Mouse (Mus musculus) fibroblast of lung, adult 2 months (primary cell): ENCODE measurements around the gene Serpinb2.

ENCODE experiments used
- DNase-seq: peaks from one replicate; pipeline ENCODE4 v3.0.0-alpha.2; 2011; ENCODE audit warnings: low read depth

Serpinb2 gene

DNA sequence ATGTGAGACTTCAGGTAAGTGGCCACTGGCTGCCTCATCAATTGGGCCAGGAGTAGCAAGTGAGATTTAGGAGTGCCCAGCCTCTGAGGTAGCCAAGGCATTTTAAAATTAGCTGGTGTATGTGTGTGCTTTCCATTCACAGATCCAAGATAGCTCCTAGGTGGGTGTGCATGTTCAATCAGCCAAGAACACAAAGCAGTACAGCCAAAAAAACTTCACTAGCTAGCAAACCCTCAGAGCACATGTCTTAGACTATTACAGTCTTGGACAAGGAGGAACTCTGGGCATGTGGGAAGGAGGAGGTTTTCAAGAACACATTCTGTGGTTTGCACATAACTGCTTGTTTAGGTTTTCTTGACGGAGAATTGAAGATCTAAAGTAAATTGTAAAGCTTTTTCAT is 70.0 kb downstream of the Serpinb2 start:
- no peak for DNase-seq

DNA sequence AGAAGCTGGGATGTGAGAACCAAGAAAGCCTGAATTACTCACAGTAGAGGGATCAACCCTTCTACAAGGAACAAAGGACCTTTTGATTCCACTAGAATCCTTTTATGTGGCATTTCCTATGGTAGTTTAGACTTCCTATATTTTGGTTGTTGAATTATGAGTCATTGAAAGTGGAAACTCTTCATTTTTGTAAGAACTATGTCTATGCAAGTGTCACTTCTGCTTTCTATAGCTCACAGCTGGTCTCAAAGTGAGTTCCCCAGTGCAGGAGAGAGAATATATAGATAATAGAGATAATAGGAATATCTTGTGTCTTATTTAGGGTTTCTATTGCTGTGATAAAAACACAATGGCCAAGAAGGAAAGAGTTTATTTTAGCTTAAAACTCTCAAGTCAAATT is 71.7 kb downstream of the Serpinb2 start:
- no peak for DNase-seq

DNA sequence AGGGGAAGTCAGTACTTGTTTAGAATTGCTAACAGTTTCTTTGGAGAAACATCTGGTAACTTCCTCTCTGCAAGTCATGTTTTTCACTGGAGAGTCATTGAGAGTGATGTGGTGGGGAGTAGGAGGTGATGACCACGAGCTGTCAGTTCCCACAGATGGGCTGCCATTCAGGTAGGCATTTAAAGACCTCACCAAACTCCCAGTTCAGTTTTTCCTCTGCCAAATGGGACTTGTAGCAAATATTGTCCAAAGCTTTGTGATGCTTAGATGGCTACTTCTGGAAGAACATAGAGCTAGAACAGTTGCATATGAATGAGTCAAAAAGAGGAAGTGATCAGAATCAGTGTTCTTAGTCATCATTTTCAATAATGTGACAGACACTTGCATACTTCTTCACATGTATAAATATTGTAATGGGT is 72.7 kb downstream of the Serpinb2 start:
- no peak for DNase-seq

DNA sequence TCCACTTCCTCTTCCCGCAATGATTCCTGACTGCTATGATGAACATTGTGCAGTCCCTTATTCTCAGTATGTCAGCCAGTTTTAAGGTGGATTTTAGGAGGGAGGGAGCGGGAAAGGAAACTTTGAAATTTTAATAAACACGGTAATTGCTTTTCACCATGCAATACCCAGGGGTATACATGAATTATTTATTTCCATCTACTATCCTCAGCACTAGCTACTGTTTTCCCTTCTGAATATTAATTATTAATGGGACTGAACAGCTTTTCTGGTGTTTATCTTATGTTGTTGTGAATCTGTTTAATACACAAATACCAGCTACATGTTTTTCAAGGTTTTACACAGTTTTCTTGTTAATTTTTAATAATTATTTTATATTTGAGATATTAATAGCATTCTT is 73.7 kb downstream of the Serpinb2 start:
- DNase-seq, result no peak
